Mouse (Mus musculus) layer of hippocampus, adult 8-10 months (tissue): ENCODE measurements around the gene Aplf. TPM values are rescaled to one million over a fixed set of nuclear protein-coding genes. Genes with fewer than 3 reads are reported as not detected.

Experiments used
- DNase-seq, 2 experiments: peaks; one replicate each; pipeline ENCODE4 v3.0.0; 2022; ENCODE audit warnings: low spot score in 2 of 2
- total RNA-seq, 4 experiments: library from RNA; stranded (reverse); gene quantifications; 2 replicates each; pipeline ENCODE4 v1.2.4; 2022

The Aplf gene
- 1 to 10 TPM; 6.2 to 9.4 (median 7.9) TPM for total RNA-seq

DNA sequence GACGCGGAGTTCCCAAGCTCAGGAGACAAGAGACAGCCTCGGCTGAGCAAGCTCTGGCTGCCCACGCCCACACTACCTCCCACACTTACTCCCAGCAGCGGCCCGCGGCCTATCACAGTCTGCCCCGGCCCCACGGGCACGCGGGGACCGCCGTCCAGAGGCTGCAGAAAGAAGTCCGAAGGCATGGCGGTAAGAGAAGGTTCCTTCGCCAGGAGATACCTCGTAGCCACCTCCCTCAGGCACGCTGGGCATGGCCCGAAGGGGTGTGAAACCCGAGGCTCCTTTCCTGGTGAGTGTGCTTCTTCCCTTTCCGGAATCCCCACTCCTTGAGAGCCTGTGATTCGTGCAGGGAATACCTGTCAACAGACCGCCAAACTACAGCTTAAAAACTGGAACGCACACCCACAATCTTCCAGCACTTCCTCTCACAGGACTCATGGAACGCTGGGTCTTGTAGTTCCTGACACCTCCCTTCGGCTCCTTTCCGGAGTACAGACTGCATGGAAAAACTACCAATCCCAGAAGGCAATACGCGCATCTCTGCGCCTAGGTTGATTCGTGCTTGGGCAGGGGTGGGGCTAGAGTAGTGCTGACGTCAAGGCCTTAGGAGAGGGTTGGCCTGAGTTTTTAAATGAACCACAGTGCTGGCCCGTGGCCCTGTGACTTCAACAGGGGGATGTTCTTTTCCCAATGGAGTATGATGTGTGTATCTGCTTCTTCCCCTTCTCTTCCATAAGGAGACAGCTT lies at the start of gene Aplf:
Gene Aplf, minus strand, starts transcription at position 423 of the 747 bp plus-strand sequence.
- DNase-seq, result peak; percentile 90 to 95

DNA sequence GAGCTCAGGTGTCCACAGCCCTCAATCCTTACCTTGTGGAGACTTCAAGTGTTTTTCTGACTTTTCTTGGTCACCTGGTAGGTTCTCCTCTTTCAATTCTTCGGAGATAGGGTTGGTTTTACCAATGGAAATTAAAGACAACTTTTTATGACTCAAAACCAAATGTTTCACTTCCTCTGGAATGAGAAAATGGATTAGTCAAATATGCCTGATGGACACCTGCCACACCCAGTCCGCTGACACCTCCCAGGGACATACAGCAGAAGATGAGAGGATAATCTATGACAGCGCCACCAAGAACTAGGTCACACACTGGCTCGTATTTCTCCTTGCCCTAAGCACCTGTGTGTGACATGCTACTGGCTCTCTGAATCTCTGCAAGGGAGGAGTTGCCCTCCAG lies 42.1 kb upstream of the Aplf start:
- no peak for DNase-seq

DNA sequence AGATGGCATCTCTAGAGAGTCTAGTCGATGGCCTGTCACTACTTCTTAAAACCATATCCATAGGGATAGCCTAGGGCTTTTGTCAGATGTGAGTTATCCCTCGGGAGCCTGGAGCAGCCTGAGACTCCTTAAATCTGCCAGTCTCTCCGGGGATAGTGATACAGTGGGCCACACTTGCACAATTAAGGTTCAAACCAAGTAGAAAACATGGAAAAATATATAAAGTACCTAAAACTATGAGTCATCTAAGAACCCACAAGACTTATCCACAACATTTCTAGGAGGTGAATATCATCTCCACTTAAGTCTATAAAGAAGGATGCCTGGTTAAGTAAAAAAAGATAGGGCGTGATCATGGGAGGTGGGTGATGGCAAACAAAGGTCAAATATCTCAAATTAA lies 40.3 kb upstream of the Aplf start:
- DNase-seq, result no peak

DNA sequence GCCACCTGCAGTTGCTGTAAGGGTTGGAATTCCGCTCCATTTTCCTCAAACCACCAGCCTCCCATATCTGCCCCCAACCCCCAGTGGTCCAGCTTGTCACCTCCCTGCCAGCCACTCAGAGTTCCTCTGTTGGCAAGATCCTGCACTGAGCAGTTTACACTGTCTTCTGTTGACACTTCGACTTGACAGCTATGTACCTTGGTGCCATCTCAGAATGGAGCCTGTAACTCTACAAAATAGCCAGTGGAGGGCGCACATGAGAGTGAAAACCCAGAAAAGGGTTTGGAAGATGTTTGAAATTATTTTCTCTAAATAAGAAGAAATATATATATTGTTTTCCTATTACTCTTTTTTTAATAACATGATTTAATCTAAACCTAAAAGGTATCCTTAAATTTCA lies 34.3 kb upstream of the Aplf start:
- no peak for DNase-seq

DNA sequence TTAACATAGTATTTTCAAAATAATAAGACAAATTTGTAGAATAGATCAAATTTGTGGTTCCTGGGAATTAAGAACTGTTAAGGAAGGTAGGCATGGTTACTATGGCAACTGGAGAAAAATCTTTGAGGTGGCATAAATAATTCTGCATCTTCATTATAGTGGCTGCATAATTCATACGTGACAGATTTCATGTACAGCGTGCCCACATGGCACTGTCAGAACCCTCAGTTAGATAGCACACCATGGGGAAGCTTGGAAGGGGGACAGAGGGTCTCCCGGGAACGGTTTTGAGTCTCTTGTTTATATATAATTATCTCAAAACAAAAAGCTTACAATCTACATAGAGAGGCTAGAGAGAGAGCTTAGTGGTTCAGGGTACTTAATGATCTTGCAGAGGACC lies 24.6 kb upstream of the Aplf start:
- no peak for DNase-seq

DNA sequence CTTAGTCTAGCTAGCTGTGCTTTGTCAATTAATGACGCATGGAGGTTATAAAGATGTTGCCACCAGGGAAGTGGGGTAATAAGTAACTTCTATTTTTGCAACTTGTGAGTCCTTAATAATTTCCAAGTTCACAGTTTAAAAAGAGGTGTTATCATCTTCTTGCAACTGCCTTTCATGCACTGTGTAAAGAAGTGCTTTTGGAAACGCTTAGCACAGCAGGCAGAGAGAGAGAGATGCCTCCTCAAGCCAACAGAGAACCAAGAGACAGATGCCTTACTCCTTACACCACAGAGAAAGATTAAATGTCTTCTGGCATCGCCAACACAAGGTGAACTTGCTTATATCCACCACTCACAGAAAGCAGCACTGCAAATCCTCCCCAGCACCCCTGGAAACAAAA lies 24.0 kb upstream of the Aplf start:
- DNase-seq, result no peak

DNA sequence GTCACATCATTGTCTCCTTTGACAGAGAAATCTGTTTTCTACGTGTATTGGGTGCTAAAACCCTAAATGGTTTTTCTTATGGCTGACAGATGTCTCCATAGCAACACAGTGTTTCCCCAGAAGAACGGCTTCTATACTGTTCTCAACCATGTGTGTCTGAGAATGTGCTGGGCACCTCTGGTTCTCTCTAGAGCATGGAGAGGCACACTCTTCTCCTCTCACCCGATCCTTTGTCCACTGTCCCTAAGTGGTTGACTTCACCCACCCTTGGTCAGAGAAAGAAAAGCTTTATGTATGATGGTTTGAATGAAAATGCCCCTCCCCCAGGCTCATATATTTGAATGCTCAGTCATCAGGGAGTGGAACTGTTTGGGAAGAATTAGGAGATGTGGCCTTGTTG lies 8.4 kb upstream of the Aplf start:
- DNase-seq, result no peak

DNA sequence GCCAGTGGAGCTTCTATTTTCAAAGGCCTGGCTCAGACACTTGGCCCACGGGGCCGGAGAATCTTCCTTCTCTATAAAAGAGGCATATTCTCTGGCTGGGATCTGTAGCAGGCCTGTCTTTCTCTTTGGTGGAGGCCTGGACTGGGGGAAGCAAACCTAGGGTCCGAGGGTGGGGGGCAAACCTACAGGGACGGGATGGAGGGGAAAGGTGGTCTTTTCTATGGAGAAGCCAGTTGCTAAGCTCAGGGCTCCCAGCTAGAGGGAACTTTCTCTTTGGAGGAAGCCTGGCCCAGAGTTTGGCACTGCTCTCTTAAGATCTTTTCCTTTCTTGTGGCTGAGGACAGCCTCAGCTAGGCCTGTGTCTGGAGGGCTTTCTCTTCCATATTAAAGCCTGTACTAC lies 668 bp upstream of the Aplf start:
- DNase-seq, result no peak

DNA sequence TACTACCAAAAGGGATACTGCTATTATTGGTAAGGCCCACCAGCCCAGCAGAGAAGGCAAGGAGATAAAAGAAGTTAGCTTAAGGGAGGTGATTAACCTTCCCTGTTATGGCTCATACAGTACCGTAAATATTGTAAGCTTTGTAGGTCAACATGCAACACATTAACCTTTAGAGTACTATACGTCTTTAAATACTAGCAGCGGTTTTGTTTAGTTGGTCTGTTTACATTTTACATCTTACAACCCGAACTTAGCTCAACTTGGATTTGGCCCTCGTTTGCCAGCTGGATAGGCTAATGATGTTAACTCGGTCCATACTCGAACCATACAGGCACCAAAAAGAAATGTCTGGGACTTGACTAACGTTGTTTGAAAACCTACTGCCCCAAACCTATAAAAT lies 640 bp downstream of the Aplf start:
- DNase-seq, result no peak

DNA sequence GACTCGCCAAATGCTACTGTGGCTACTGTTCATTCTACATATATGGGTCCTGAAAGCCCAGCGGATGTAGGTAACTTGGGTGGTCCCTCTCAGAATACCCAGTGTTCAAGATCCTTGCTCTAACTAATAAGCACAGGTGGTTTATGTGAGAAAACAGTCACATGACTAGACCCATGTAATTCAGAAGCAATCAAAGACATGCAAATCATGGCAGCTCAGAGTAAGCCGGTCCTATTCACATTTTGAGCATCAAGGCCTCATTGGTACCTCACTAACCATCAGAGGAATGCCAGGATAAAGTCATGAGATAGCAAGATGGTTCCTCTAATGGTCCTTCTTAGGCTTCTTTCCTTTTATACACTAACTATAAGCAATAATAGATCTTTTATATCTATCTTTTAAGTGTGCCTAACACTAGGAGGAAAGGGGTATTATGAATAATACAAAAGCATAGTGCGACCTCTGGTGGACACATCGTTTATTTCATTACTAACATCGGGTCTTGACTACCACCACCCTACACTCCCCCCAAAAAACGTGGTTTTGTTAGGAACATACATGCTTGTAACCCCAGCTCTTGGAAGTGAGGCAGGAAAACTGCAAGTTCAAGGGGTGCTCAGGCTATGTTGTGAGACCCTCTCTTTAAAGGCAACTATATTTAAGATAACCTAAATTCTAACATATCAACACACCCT lies 2.0 kb downstream of the Aplf start:
- peak in 1 of 2 experiments; percentile 50 for DNase-seq

DNA sequence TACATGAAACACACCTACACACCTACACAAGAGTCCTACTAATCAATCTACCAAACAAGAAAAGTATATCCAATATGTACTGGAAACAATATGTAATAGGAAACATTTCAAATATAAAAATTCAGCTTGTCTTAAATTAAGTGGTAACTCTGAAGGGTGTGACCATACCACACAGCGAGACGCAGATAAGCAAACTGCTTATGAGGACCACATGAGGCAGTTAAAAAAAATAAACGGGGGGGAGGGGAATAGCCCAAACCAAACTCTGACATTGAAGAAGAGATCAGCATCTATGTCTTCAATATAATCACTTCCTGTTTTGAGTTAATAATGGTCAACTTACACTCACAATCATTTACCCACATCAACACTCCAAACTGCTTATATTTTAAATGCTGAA lies 3.3 kb downstream of the Aplf start:
- DNase-seq, result no peak

DNA sequence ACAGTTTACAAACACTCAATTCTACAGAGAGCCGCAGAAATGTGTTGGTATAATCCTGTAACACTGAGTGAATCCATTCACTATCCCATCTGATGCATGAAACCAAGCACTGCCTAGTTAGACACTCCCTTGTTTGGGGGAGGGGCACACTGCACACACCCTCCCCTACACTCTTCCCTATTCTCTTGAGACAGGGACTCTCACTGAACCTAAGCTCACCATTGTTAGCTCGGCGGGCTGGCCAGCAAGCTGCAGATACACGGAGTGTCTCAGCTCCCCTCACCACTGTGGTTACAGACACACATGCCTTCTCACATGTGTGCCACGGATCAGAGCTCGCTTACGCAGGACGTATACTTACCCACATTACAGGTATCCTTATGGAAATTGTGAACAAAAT lies 4.2 kb downstream of the Aplf start:
- DNase-seq, result no peak

DNA sequence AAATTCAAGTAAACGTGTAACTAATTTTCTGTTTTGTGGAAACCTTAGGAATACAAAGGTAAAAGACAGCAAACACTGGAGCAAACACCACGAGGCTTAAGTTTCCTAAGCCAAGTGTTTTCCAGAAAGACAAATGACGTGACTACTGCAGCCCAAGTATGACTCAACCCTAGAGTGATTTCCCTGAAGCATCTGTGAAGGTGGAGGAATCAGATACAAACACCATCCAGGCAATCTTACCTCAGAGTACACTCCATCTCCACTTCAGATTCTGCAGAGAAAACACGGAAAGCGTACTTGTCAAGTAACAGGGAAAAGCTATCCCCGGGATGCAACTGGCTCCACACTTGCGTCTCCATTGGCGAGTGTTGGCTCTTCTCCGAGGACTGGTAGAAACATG lies 8.5 kb downstream of the Aplf start:
- no peak for DNase-seq

DNA sequence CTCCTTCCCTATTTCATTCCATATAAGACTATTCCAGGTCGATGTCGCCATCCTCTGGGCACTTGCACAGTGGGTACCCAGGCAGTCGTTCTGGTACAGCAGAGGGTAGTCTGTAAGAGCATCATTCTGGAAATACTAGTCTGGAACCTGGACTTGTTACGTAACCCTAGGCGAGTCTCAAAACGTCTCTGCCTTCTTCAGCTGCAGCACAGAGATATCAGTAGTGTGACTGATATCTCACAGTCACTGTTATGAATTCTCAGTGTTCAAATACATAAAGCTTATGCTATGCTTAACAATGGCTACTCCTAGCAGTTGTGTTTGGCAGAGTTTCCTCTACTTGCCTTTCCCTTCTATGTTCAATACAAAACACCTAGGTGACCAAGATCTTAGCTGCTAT lies 9.8 kb downstream of the Aplf start:
- DNase-seq, result no peak

DNA sequence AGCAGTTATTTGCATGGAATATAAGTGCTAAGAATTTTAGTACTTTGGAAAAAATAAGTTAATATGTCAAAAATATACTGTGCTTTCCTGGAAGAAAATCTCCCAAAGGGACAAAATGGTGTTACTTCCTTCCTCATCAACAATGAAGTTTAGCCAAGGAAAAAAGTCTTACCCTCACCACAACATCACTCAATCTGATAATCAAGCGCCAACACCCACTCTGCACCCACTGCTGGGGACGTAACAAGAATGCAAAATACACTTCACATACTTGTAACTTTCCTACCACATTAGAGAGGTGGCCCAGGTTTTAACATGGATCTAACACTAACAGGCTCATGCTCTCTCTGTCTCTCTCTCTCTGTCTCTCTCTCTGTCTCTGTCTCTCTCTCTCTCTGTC lies 10.3 kb downstream of the Aplf start:
- DNase-seq, result no peak

DNA sequence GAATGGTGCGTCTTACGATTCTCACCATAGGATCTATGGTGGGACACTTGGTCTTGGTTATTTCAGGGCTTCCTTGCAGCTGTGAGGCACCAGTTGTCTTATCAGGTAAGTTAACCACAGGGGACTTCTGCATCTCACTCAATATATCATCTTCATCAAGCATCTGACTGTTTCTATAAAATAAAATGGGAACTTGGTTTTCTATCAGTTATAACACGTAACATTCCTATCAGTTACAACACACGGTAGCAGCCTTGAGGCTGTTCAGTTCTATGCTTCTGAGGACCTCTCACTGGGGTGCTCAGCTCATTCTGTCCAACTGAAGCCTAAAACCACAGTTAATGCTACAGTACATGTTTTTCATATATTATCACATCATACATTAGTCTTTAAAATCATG lies 13.2 kb downstream of the Aplf start:
- no peak for DNase-seq

DNA sequence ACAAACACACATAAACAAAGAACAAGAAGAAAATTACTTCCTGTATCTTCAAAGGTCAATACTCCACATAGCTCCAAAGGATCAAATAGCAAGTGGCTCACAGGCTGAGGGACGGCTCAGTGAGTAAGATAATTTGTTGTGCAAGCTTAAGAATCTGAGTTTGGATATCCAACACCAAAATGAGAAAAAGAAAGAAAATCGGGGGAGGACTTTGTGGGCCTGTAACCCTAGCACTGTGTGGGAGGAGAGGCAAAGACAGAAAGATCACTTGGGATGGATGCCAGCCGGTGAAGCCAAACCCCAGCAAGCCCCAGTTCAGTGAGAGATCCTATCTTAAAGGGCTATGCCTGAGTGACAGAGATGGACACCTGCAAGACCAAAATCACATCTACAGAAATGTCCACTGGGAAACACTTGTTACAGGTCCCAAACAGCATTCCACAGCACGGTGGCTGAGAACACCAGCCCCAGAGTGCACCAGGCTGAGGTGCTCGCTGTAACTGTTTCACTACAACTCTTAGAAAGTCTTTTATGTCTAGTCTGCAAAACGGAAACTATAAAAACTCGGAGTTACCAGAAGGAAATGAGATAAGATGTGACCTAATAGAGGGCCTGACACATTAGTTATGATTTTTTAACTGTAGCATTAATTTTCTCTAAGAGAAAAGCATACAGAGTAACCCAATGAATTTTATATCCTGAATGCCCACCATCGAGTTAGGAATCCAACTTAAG lies 17.9 kb downstream of the Aplf start:
- no peak for DNase-seq

DNA sequence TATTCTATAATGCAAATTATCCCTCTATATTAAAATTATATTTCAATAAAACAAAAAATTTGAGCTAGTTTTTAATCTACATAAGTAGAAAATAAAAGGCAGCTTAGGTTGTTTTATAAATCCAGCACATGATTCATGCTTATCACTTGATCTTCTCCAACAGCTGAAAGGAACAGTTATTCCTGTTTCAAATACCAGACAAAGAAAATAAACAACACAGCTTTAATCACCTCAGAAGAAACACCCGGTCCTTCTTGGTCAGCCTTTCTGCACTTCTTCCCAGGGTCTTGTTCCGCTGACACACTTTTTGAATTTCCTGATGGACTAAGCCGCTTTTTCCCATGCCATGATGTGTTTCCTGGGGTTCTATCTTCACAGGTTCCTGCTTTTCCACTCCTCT lies 18.5 kb downstream of the Aplf start:
- no peak for DNase-seq

DNA sequence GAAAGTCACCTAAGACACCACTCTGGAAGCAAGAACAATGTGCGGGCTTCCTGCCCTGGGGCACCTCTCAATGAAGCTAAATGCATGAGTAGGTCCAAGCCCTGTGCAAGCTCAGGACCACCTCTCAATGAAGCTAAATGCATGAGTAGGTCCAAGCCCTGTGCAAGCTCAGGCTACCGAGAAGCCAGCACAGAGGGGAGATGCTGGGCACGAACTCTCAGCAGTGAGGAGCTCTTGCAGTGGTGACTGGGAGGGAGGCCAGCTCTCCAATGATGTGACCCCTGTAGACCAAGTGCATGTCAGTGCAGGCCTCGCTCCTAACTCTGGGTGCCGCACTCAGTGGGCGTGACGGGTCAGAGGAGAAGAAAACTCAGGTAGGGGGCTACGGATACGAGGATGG lies 19.3 kb downstream of the Aplf start:
- no peak for DNase-seq

DNA sequence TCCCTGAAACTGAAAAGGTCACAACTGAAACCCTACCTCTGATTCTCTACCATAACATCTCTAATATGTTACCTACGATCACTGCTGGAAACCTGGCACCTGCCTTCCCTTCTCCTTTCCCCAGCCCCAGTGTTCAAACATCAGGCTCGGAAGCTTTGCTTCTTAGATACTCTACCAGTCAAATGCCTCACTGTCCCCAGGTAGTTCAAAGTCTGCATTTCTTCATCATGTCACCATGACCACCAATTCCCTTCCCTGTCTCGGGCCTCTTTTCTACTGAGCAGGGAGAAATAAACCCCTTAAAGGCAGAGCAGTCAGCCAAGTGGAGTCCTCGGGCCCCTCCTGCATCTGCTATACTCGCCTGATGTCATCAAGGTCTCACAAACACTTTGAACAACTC lies 20.2 kb downstream of the Aplf start:
- no peak for DNase-seq

DNA sequence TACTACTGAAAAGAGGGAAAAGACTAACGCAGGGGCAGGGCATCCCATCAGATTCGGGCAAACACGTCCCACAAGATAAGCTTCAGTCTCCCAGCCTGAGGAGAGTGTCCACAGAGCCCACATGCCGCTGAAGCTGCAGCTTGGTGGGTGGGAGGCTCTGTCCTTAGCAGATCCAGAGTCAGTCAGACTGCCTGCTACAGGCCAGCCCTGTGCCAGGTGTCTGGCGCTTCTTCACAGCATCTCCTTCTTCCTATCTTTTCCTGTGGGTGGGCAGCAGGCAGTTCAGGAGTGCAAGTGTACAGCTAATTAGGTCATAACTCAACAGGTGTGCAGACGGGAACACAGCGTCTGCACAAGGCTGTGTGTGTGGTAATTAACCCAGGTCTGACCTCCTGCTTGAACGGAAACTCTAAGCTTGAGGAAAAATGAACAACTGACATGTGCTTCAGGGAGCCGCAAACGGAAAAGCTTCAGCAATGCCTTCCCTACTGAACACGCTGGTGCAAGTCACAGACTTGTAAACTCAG lies 33.8 kb downstream of the Aplf start:
- no peak for DNase-seq

DNA sequence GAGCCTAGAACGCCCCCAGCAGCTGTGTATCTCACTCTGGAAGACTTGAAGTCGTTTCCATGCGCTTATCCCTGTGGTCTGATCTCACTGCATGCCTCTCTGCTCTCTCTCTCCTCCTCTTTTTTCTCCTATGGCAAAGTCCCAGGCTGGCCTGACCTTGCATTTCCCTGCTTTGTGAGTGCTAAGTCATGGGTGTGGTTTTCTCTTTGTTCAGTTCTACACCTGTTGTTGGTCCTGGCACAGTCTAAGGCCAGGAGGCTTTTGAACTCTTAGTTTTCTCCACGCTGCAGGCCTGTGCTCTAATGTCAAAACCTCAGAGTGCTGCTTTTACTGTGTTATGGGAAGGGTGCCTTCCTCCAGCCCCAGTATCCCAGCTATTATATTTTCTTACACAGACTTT lies 39.8 kb downstream of the Aplf start:
- no peak for DNase-seq
